Mouse (Mus musculus): ENCODE results near the gene Vmn2r32. TPM values are rescaled to one million over a fixed set of nuclear protein-coding genes. Genes with fewer than 3 reads are reported as not detected.
"Not testable (repeated sequence)": the region's sequence is repeated elsewhere in the genome, so short reads cannot be mapped to it uniquely, and the experiment has no call there.

Vmn2r32 gene
- polyA plus RNA-seq (2016; fragmentation: Nextera tagmentation; extraction: Ambion mirVana) = not detected in 2 replicates

GRCm38 (mm10) chr7:7479918-7480317 is at the start of gene Vmn2r32:
TSS of gene Vmn2r32 (minus strand) at chr7:7480018.
- not testable (repeated sequence) for H3K27ac ChIP-seq; H3K9me3 ChIP-seq (replicated peaks); H3K36me3 ChIP-seq; H3K4me3 ChIP-seq; H3K9ac ChIP-seq; H3K4me1 ChIP-seq; H3K27me3 ChIP-seq (replicated peaks); H3K4me2 ChIP-seq; ATAC-seq
- WGBS (ENCODE audit: insufficient replicate concordance) = 69% methylated on average over 2 of the region's 2 CpGs

Other genes with a start within 250 kb of the Vmn2r32 start
- 0.07 TPM in 1 of 2 replicates, not detected in the other for gene Vmn2r29, start 232.7 kb downstream of the Vmn2r32 start, polyA plus RNA-seq (2016; fragmentation: Nextera tagmentation; extraction: Ambion mirVana)
- 1.0 and 1.2 TPM in 2 replicates for gene Gm45844, start 201.7 kb downstream of the Vmn2r32 start, polyA plus RNA-seq (2016; fragmentation: Nextera tagmentation; extraction: Ambion mirVana)
- gene Clcn4, start 179.2 kb downstream of the Vmn2r32 start, polyA plus RNA-seq (2016; fragmentation: Nextera tagmentation; extraction: Ambion mirVana) = 18.4 and 18.9 TPM in 2 replicates
- not detected in 2 replicates for gene Vmn2r30, start 142.4 kb downstream of the Vmn2r32 start, polyA plus RNA-seq (2016; fragmentation: Nextera tagmentation; extraction: Ambion mirVana)
- gene Gm45783, start 105.4 kb downstream of the Vmn2r32 start, polyA plus RNA-seq (2016; fragmentation: Nextera tagmentation; extraction: Ambion mirVana) = not detected in 2 replicates
- not detected in 2 replicates for gene Vmn2r31, start 80.3 kb downstream of the Vmn2r32 start, polyA plus RNA-seq (2016; fragmentation: Nextera tagmentation; extraction: Ambion mirVana)
- not detected in 2 replicates for gene Vmn2r33, start 86.8 kb upstream of the Vmn2r32 start, polyA plus RNA-seq (2016; fragmentation: Nextera tagmentation; extraction: Ambion mirVana)
- not detected in 2 replicates for gene Vmn2r34, start 209.5 kb upstream of the Vmn2r32 start, polyA plus RNA-seq (2016; fragmentation: Nextera tagmentation; extraction: Ambion mirVana)